Mouse (Mus musculus): Measurements from ENCODE around the gene Syt1. TPM values are rescaled to one million over a fixed set of nuclear protein-coding genes. Genes with fewer than 3 reads are reported as not detected.

Syt1 gene
- polyA plus RNA-seq, 1 experiment from 2014 or later = 26.6 TPM

GRCm38 (mm10) chr10:108571104-108571503, 439.7 kb downstream of the Syt1 start:
- no peak for ATAC-seq (ENCODE audit: insufficient read depth, low FRiP score, low TSS enrichment)
- 39% methylated on average over 5 of the region's 5 CpGs for WGBS
- Histone ChIP-seq H3K27me3 (ENCODE audit: control insufficient read depth, insufficient read depth, low read length) (no peaks in the 10 kb centered on the region), H3K4me2 (ENCODE audit: low read depth) (no peak overlapping the region), H3K36me3 (ENCODE audit: control insufficient read depth, insufficient read depth, low read length) (no peaks in the 10 kb centered on the region), H3K9me3 (ENCODE audit: control insufficient read depth, low read length) (no peaks in the 10 kb centered on the region), H3K4me3 (ENCODE audit: low read depth, low read length) (no peak overlapping the region), H3K27ac (ENCODE audit: low read depth, low read length) (no peak overlapping the region), H3K4me1 (ENCODE audit: control insufficient read depth, insufficient read depth, low read length) (peaks cover 9% of the 10 kb centered on the region; the same call in 1 of the 2 replicates), H3K9ac (ENCODE audit: low read length) (no peak overlapping the region)
- DNase-seq (ENCODE audit: low spot score) = no peak

- H3K4me1 ChIP-seq (ENCODE audit: control insufficient read depth, insufficient read depth, low read length) = peaks cover 9% of the 10 kb centered on the region; the same call in 1 of the 2 replicates
- ATAC-seq (ENCODE audit: insufficient read depth, low FRiP score, low TSS enrichment) = peak; percentile 11; the same call in 1 of the 2 replicates
- WGBS = 73% methylated on average over 6 of the region's 6 CpGs
- H3K9ac ChIP-seq (ENCODE audit: low read length) = no peak overlapping the region
- H3K9me3 ChIP-seq (ENCODE audit: control insufficient read depth, low read length) = no peaks in the 10 kb centered on the region
- no peak for DNase-seq (ENCODE audit: low spot score)
- H3K4me2 ChIP-seq (ENCODE audit: low read depth) = no peak overlapping the region
- no peaks in the 10 kb centered on the region for H3K36me3 ChIP-seq (ENCODE audit: control insufficient read depth, insufficient read depth, low read length)
- H3K27ac ChIP-seq (ENCODE audit: low read depth, low read length) = no peak overlapping the region
- H3K4me3 ChIP-seq (ENCODE audit: low read depth, low read length) = no peak overlapping the region
- no peaks in the 10 kb centered on the region for H3K27me3 ChIP-seq (ENCODE audit: control insufficient read depth, insufficient read depth, low read length)
Measured at GRCm38 (mm10) chr10:108569568-108570139, 441.1 kb downstream of the Syt1 start.

- WGBS = 38% methylated on average over 6 of the region's 6 CpGs
- Histone ChIP-seq H3K9me3 (ENCODE audit: control insufficient read depth, low read length) (no peaks in the 10 kb centered on the region), H3K27me3 (ENCODE audit: control insufficient read depth, insufficient read depth, low read length) (no peaks in the 10 kb centered on the region), H3K4me2 (ENCODE audit: low read depth) (no peak overlapping the region), H3K27ac (ENCODE audit: low read depth, low read length) (no peak overlapping the region), H3K9ac (ENCODE audit: low read length) (no peak overlapping the region), H3K36me3 (ENCODE audit: control insufficient read depth, insufficient read depth, low read length) (no peaks in the 10 kb centered on the region), H3K4me3 (ENCODE audit: low read depth, low read length) (no peak overlapping the region), H3K4me1 (ENCODE audit: control insufficient read depth, insufficient read depth, low read length) (peaks cover 9% of the 10 kb centered on the region; the same call in 1 of the 2 replicates)
- DNase-seq (ENCODE audit: low spot score) (no peak), ATAC-seq (ENCODE audit: insufficient read depth, low FRiP score, low TSS enrichment) (0 out of 2 replicates have a peak, but pooled peaks have one; percentile 2)
Measured at GRCm38 (mm10) chr10:108568925-108569324, 441.9 kb downstream of the Syt1 start.

- H3K4me1 ChIP-seq (ENCODE audit: control insufficient read depth, insufficient read depth, low read length) = peaks cover 9% of the 10 kb centered on the region; the same call in 1 of the 2 replicates
- 0 out of 2 replicates have a peak overlapping the region, but pooled peaks have one; percentile 4 for H3K4me2 ChIP-seq (ENCODE audit: low read depth)
- ATAC-seq (ENCODE audit: insufficient read depth, low FRiP score, low TSS enrichment) (peak; percentile 83), DNase-seq (ENCODE audit: low spot score) (peak; percentile 86)
- H3K27ac ChIP-seq (ENCODE audit: low read depth, low read length) = peak overlapping the region; percentile 69
- H3K36me3 ChIP-seq (ENCODE audit: control insufficient read depth, insufficient read depth, low read length) = no peaks in the 10 kb centered on the region
- WGBS = 7% methylated on average over 8 of the region's 8 CpGs
- H3K9me3 ChIP-seq (ENCODE audit: control insufficient read depth, low read length) = no peaks in the 10 kb centered on the region
- H3K4me3 ChIP-seq (ENCODE audit: low read depth, low read length) = no peak overlapping the region
- no peak overlapping the region for H3K9ac ChIP-seq (ENCODE audit: low read length)
- no peaks in the 10 kb centered on the region for H3K27me3 ChIP-seq (ENCODE audit: control insufficient read depth, insufficient read depth, low read length)
Measured at GRCm38 (mm10) chr10:108568136-108568535, 442.6 kb downstream of the Syt1 start.

- Histone ChIP-seq H3K9ac (ENCODE audit: low read length) (no peak overlapping the region), H3K27ac (ENCODE audit: low read depth, low read length) (peak overlapping the region; percentile 69; the same call in 1 of the 2 replicates), H3K9me3 (ENCODE audit: control insufficient read depth, low read length) (no peaks in the 10 kb centered on the region), H3K4me2 (ENCODE audit: low read depth) (no peak overlapping the region), H3K4me3 (ENCODE audit: low read depth, low read length) (no peak overlapping the region), H3K27me3 (ENCODE audit: control insufficient read depth, insufficient read depth, low read length) (no peaks in the 10 kb centered on the region), H3K36me3 (ENCODE audit: control insufficient read depth, insufficient read depth, low read length) (no peaks in the 10 kb centered on the region), H3K4me1 (ENCODE audit: control insufficient read depth, insufficient read depth, low read length) (peaks cover 9% of the 10 kb centered on the region; the same call in 1 of the 2 replicates)
- ATAC-seq (ENCODE audit: insufficient read depth, low FRiP score, low TSS enrichment) (no peak), DNase-seq (ENCODE audit: low spot score) (no peak)
- 93% methylated on average over 6 of the region's 6 CpGs for WGBS
Measured at GRCm38 (mm10) chr10:108567456-108567855, 443.3 kb downstream of the Syt1 start.

GRCm38 (mm10) chr10:108559607-108559908, 451.2 kb downstream of the Syt1 start:
- no peaks in the 10 kb centered on the region for H3K9me3 ChIP-seq (ENCODE audit: control insufficient read depth, low read length)
- 77% methylated on average over 2 of the region's 2 CpGs for WGBS
- no peak overlapping the region for H3K27ac ChIP-seq (ENCODE audit: low read depth, low read length)
- no peak for DNase-seq (ENCODE audit: low spot score)
- ATAC-seq (ENCODE audit: insufficient read depth, low FRiP score, low TSS enrichment) = no peak
- no peak overlapping the region for H3K4me3 ChIP-seq (ENCODE audit: low read depth, low read length)
- no peaks in the 10 kb centered on the region for H3K36me3 ChIP-seq (ENCODE audit: control insufficient read depth, insufficient read depth, low read length)
- no peaks in the 10 kb centered on the region for H3K4me1 ChIP-seq (ENCODE audit: control insufficient read depth, insufficient read depth, low read length)
- H3K27me3 ChIP-seq (ENCODE audit: control insufficient read depth, insufficient read depth, low read length) = no peaks in the 10 kb centered on the region
- no peak overlapping the region for H3K4me2 ChIP-seq (ENCODE audit: low read depth)
- no peak overlapping the region for H3K9ac ChIP-seq (ENCODE audit: low read length)

- Histone ChIP-seq H3K4me3 (ENCODE audit: low read depth, low read length) (no peak overlapping the region), H3K9me3 (ENCODE audit: control insufficient read depth, low read length) (no peaks in the 10 kb centered on the region), H3K27me3 (ENCODE audit: control insufficient read depth, insufficient read depth, low read length) (no peaks in the 10 kb centered on the region), H3K4me2 (ENCODE audit: low read depth) (no peak overlapping the region), H3K36me3 (ENCODE audit: control insufficient read depth, insufficient read depth, low read length) (no peaks in the 10 kb centered on the region), H3K27ac (ENCODE audit: low read depth, low read length) (no peak overlapping the region), H3K4me1 (ENCODE audit: control insufficient read depth, insufficient read depth, low read length) (no peaks in the 10 kb centered on the region), H3K9ac (ENCODE audit: low read length) (no peak overlapping the region)
- DNase-seq (ENCODE audit: low spot score) = no peak
- WGBS = 71% methylated on average over 19 of the region's 19 CpGs
- ATAC-seq (ENCODE audit: insufficient read depth, low FRiP score, low TSS enrichment) = no peak
Measured at GRCm38 (mm10) chr10:108558812-108559606, 451.8 kb downstream of the Syt1 start.

GRCm38 (mm10) chr10:108552544-108552943, 458.2 kb downstream of the Syt1 start:
- Histone ChIP-seq H3K9me3 (ENCODE audit: control insufficient read depth, low read length) (no peaks in the 10 kb centered on the region), H3K9ac (ENCODE audit: low read length) (no peak overlapping the region), H3K27ac (ENCODE audit: low read depth, low read length) (no peak overlapping the region), H3K4me1 (ENCODE audit: control insufficient read depth, insufficient read depth, low read length) (no peaks in the 10 kb centered on the region), H3K27me3 (ENCODE audit: control insufficient read depth, insufficient read depth, low read length) (no peaks in the 10 kb centered on the region), H3K4me3 (ENCODE audit: low read depth, low read length) (no peak overlapping the region), H3K4me2 (ENCODE audit: low read depth) (no peak overlapping the region), H3K36me3 (ENCODE audit: control insufficient read depth, insufficient read depth, low read length) (no peaks in the 10 kb centered on the region)
- 90% methylated on average over 6 of the region's 6 CpGs for WGBS
- DNase-seq (ENCODE audit: low spot score) = no peak
- ATAC-seq (ENCODE audit: insufficient read depth, low FRiP score, low TSS enrichment) = no peak

GRCm38 (mm10) chr10:108545715-108546114, 465.1 kb downstream of the Syt1 start:
- Histone ChIP-seq H3K9ac (ENCODE audit: low read length) (no peak overlapping the region), H3K4me3 (ENCODE audit: low read depth, low read length) (no peak overlapping the region), H3K4me1 (ENCODE audit: control insufficient read depth, insufficient read depth, low read length) (no peaks in the 10 kb centered on the region), H3K27me3 (ENCODE audit: control insufficient read depth, insufficient read depth, low read length) (no peaks in the 10 kb centered on the region), H3K27ac (ENCODE audit: low read depth, low read length) (no peak overlapping the region), H3K4me2 (ENCODE audit: low read depth) (no peak overlapping the region), H3K36me3 (ENCODE audit: control insufficient read depth, insufficient read depth, low read length) (no peaks in the 10 kb centered on the region), H3K9me3 (ENCODE audit: control insufficient read depth, low read length) (no peaks in the 10 kb centered on the region)
- 96% methylated on average over 3 of the region's 3 CpGs for WGBS
- DNase-seq (ENCODE audit: low spot score) = no peak
- no peak for ATAC-seq (ENCODE audit: insufficient read depth, low FRiP score, low TSS enrichment)
